Mouse (Mus musculus) erythroblast, adult 5-6 weeks (primary cell): ENCODE results near the gene Tom1l2. TPM values are rescaled to one million over a fixed set of nuclear protein-coding genes. Genes with fewer than 3 reads are reported as not detected.
A peak's percentile ranks its signal among the peaks of the same experiment; 100 is the strongest.

ENCODE experiments used
- ATAC-seq: replicated peaks from 2 replicates; pipeline ENCODE4 v1.8.0; 2016; ENCODE audit warnings: moderate number of reproducible peaks, mild to moderate bottlenecking, moderate TSS enrichment, inconsistent platforms; ENCODE audit not compliant: poor library complexity, low FRiP score, severe bottlenecking
- total RNA-seq, 2 experiments: library from RNA; stranded (forward) in 1 of 2; stranded (reverse) in 1 of 2; fragments of 150-400 nt in 1 of 2; fragments of 200-764, 138-1000 nt in 1 of 2; gene quantifications; 2 replicates each; pipeline versions ENCODE4 v1.2.3 to v1.2.4; 2015 to 2017; ENCODE audit warnings: low replicate concordance in 2 of 2

Tom1l2 gene
- total RNA-seq (2015; ENCODE audit: low replicate concordance) (2.7 and 4.8 TPM in 2 replicates), total RNA-seq (2017; ENCODE audit: low replicate concordance) (2.0 and 9.2 TPM in 2 replicates)

GRCm38 (mm10) chr11:60352559-60353411, at the start of gene Tom1l2, which contains the start of gene Drc3:
Gene Tom1l2 (minus strand): TSS chr11:60352905.
Gene Drc3 (plus strand): TSS chr11:60353329.
- ATAC-seq, result peak; percentile 94

GRCm38 (mm10) chr11:60397172-60397571, 44.5 kb upstream of the Tom1l2 start:
- ATAC-seq, result no peak

GRCm38 (mm10) chr11:60396546-60396945, 43.8 kb upstream of the Tom1l2 start:
- no peak for ATAC-seq

GRCm38 (mm10) chr11:60391346-60391745, 38.6 kb upstream of the Tom1l2 start:
- no peak for ATAC-seq

- no peak for ATAC-seq
These were observed 35.2 kb upstream of the Tom1l2 start for GRCm38 (mm10) chr11:60387944-60388343.

GRCm38 (mm10) chr11:60385946-60386345, 33.2 kb upstream of the Tom1l2 start:
- no peak for ATAC-seq

- no peak for ATAC-seq
These were observed 32.2 kb upstream of the Tom1l2 start for GRCm38 (mm10) chr11:60384762-60385421.

- no peak for ATAC-seq
These were observed 30.8 kb upstream of the Tom1l2 start for GRCm38 (mm10) chr11:60383518-60383917.

- ATAC-seq, result no peak
These were observed 21.8 kb upstream of the Tom1l2 start for GRCm38 (mm10) chr11:60374481-60374880.

GRCm38 (mm10) chr11:60370431-60370830, 17.7 kb upstream of the Tom1l2 start:
- no peak for ATAC-seq

GRCm38 (mm10) chr11:60369448-60369847, 16.7 kb upstream of the Tom1l2 start:
- ATAC-seq, result no peak

- ATAC-seq, result no peak
These were observed 16.2 kb upstream of the Tom1l2 start for GRCm38 (mm10) chr11:60368909-60369308.

GRCm38 (mm10) chr11:60367256-60367655, 14.6 kb upstream of the Tom1l2 start:
- ATAC-seq, result no peak

GRCm38 (mm10) chr11:60366239-60367019, 13.7 kb upstream of the Tom1l2 start:
- no peak for ATAC-seq

GRCm38 (mm10) chr11:60360631-60361201, 8.0 kb upstream of the Tom1l2 start:
- no peak for ATAC-seq

GRCm38 (mm10) chr11:60359936-60360335, 7.2 kb upstream of the Tom1l2 start:
- ATAC-seq, result no peak

GRCm38 (mm10) chr11:60359138-60359537, 6.4 kb upstream of the Tom1l2 start:
- no peak for ATAC-seq

GRCm38 (mm10) chr11:60358548-60358947, 5.8 kb upstream of the Tom1l2 start:
- ATAC-seq, result no peak

GRCm38 (mm10) chr11:60357116-60357515, 4.4 kb upstream of the Tom1l2 start:
- no peak for ATAC-seq

GRCm38 (mm10) chr11:60355952-60356351, 3.2 kb upstream of the Tom1l2 start:
- ATAC-seq, result no peak
